Mouse (Mus musculus): ENCODE results near the gene S100a5. TPM values are rescaled to one million over a fixed set of nuclear protein-coding genes. Genes with fewer than 3 reads are reported as not detected.

S100a5 gene
- total RNA-seq (2021): not detected
- long read RNA-seq, experiment 1: 0 reads
- long read RNA-seq, experiment 2: 0 reads

- no peak for DNase-seq (ENCODE audit: low spot score in 2 of 2)
Observed at GRCm38 (mm10) chr3:90608223-90608622, at the start of gene S100a5. Gene S100a5 (plus strand): TSS chr3:90608523.

GRCm38 (mm10) chr3:90560008-90560628, 48.2 kb upstream of the S100a5 start, which contains the start of gene S100a3:
Gene S100a3 (plus strand): TSS chr3:90560578.
- DNase-seq (ENCODE audit: low spot score in 2 of 2): no peak

GRCm38 (mm10) chr3:90574691-90575090, 33.6 kb upstream of the S100a5 start:
- DNase-seq (ENCODE audit: low spot score in 2 of 2): peak in 1 of 2 experiments; percentile 12

GRCm38 (mm10) chr3:90575320-90575719, 33.0 kb upstream of the S100a5 start:
- no peak for DNase-seq (ENCODE audit: low spot score in 2 of 2)

GRCm38 (mm10) chr3:90576351-90577001, 31.8 kb upstream of the S100a5 start:
- DNase-seq (ENCODE audit: low spot score in 2 of 2): no peak

GRCm38 (mm10) chr3:90579433-90579832, 28.9 kb upstream of the S100a5 start:
- DNase-seq (ENCODE audit: low spot score in 2 of 2): no peak

- no peak for DNase-seq (ENCODE audit: low spot score in 2 of 2)
Observed at GRCm38 (mm10) chr3:90581141-90581540, 27.2 kb upstream of the S100a5 start.

GRCm38 (mm10) chr3:90582156-90582555, 26.2 kb upstream of the S100a5 start:
- DNase-seq (ENCODE audit: low spot score in 2 of 2): no peak

- no peak for DNase-seq (ENCODE audit: low spot score in 2 of 2)
Observed at GRCm38 (mm10) chr3:90582556-90582955, 25.8 kb upstream of the S100a5 start.

- DNase-seq (ENCODE audit: low spot score in 2 of 2): no peak
Observed at GRCm38 (mm10) chr3:90583893-90584292, 24.4 kb upstream of the S100a5 start.

GRCm38 (mm10) chr3:90585595-90585994, 22.7 kb upstream of the S100a5 start:
- DNase-seq (ENCODE audit: low spot score in 2 of 2): peak; percentile 67 to 78

GRCm38 (mm10) chr3:90586016-90586643, 22.2 kb upstream of the S100a5 start:
- no peak for DNase-seq (ENCODE audit: low spot score in 2 of 2)

GRCm38 (mm10) chr3:90586906-90587305, 21.4 kb upstream of the S100a5 start:
- no peak for DNase-seq (ENCODE audit: low spot score in 2 of 2)

GRCm38 (mm10) chr3:90587361-90588101, 20.8 kb upstream of the S100a5 start:
- no peak for DNase-seq (ENCODE audit: low spot score in 2 of 2)

GRCm38 (mm10) chr3:90589390-90589789, 18.9 kb upstream of the S100a5 start:
- no peak for DNase-seq (ENCODE audit: low spot score in 2 of 2)

GRCm38 (mm10) chr3:90589947-90590346, 18.4 kb upstream of the S100a5 start, which contains the start of gene S100a2:
Gene S100a2 (plus strand): TSS chr3:90590247.
- DNase-seq (ENCODE audit: low spot score in 2 of 2): no peak

- DNase-seq (ENCODE audit: low spot score in 2 of 2): no peak
Observed at GRCm38 (mm10) chr3:90594466-90594865, 13.9 kb upstream of the S100a5 start.

- no peak for DNase-seq (ENCODE audit: low spot score in 2 of 2)
Observed at GRCm38 (mm10) chr3:90595556-90595955, 12.8 kb upstream of the S100a5 start.

GRCm38 (mm10) chr3:90596810-90597209, 11.5 kb upstream of the S100a5 start:
- no peak for DNase-seq (ENCODE audit: low spot score in 2 of 2)

GRCm38 (mm10) chr3:90597736-90598135, 10.6 kb upstream of the S100a5 start:
- DNase-seq (ENCODE audit: low spot score in 2 of 2): no peak

GRCm38 (mm10) chr3:90598212-90598611, 10.1 kb upstream of the S100a5 start:
- DNase-seq (ENCODE audit: low spot score in 2 of 2): no peak

GRCm38 (mm10) chr3:90599401-90599800, 8.9 kb upstream of the S100a5 start:
- no peak for DNase-seq (ENCODE audit: low spot score in 2 of 2)

Measured in layer of hippocampus, postnatal 14 days (tissue).